Mouse (Mus musculus) lung, adult 2 months (tissue): ENCODE measurements around the gene Sobp.

Experiments used
- CTCF ChIP-seq: fragments of 200-500 bp; IDR thresholded peaks from 2 replicates; pipeline ENCODE4 v1.5.1; 2011; ENCODE audit warnings: mild to moderate bottlenecking, low read length, control low read depth; ENCODE audit not compliant: insufficient read depth
- POLR2A ChIP-seq: fragments of 200-500 bp; IDR thresholded peaks from 2 replicates; pipeline ENCODE4 v1.6.1; 2011; ENCODE audit warnings: low read depth, mild to moderate bottlenecking, control low read depth, low read length, borderline replicate concordance; ENCODE audit errors: extremely low read depth

DNA sequence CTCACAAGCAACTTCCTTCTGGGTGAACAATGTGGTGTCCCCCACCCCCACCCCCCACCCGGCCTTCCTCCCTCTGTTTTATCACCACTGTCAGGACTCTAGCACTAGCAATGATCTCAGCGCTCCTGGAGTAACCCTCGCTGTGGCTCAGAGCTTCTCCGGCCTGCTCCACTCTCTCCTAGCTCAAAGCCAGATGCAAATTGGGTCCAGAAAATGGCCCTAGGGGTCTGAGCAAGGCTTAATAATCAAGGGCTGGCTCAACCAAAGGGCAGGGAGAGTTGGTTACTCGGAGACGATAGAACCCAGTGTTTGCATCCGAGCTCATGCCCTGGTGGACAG is 136.9 kb downstream of the Sobp start:
- TF ChIP-seq POLR2A (no peak), CTCF (no peak)
